Mouse (Mus musculus): ENCODE measurements at regions not wholly inside any gene's neighbourhood (a gene's known extent, or its start where the extent isn't known, plus 50 kb on each side); places are given as distances from the start of the nearest gene placed in this dataset.

DNA sequence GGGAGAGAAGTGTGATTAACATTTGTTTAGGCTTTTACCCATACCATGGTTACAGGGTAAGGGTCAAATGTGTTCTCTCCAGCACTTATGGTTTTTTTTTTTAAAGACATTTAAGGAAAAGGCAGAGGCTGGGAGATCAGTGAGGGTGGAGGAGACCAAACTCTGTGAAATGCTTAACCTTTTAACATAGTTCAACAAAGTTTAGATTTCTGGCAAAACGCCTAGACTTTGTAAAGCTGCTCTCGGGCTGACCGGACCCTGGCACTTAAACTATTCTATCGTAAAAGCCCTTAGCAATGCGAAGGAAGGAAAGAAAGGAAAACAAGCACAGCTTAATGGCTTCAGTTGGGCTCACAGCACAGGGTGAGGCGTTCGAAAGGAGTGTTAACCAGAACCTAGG is 189.6 kb upstream of the Ttc29 start:
- TF ChIP-seq UBTF (IDR thresholded peaks at IDR 0.05; ENCODE audit: borderline replicate concordance, insufficient read depth, low read depth, low read length) (no peak), POLR2A (IDR thresholded peaks at IDR 0.05; ENCODE audit: control insufficient read depth in 1 of 2, insufficient read depth in 1 of 2, low read depth in 1 of 2, low read length in 2 of 2, poor library complexity in 1 of 2) (no peak), NELFE (IDR thresholded peaks at IDR 0.05; ENCODE audit: low read depth, low read length) (no peak), CTCF (IDR thresholded peaks at IDR 0.05 in 2 of 3, conservative IDR thresholded peaks at IDR 0.05 in 1 of 3; ENCODE audit: control insufficient read depth in 1 of 3, insufficient read depth in 1 of 3, low read depth in 2 of 3, low read length in 3 of 3, poor library complexity in 1 of 3, severe bottlenecking in 1 of 3) (no peak), HCFC1 (IDR thresholded peaks at IDR 0.05; ENCODE audit: low read depth, low read length) (no peak)
